Mouse (Mus musculus) heart, postnatal 0 days (tissue): ENCODE results near the gene Nacc2.

Source experiments
- CTCF ChIP-seq: IDR thresholded peaks from 2 replicates; pipeline ENCODE4 v1.5.1; 2016; ENCODE audit warnings: antibody characterized with exemption, control low read depth, low read depth
- EP300 ChIP-seq: IDR thresholded peaks from 2 replicates; pipeline ENCODE4 v1.6.1; 2016; ENCODE audit warnings: antibody characterized with exemption, low read depth

DNA sequence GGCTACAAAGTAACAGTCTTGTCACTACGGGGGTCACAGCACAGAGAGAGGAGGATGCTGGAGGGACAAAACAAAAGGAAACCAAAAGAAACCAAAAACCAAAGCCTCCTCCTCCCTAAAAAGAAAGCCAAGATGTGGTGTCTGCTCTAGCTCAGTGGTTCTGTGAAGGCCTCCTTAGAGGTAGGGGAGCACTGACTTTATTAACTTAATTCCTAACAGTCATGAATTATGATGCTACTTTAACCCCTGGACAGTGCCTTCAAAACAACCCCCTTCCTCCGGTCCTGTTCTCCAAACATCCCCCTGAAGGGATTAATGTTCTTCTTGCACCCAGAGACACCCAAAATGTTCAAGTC lies 67.3 kb downstream of the Nacc2 start:
- TF ChIP-seq EP300 (no peak), CTCF (no peak)
